Mouse (Mus musculus): ENCODE results near the gene Msantd1. TPM values are rescaled to one million over a fixed set of nuclear protein-coding genes. Genes with fewer than 3 reads are reported as not detected.

The Msantd1 gene
- polyA plus RNA-seq, 1 experiment from 2014 or later: 5.5 TPM

DNA sequence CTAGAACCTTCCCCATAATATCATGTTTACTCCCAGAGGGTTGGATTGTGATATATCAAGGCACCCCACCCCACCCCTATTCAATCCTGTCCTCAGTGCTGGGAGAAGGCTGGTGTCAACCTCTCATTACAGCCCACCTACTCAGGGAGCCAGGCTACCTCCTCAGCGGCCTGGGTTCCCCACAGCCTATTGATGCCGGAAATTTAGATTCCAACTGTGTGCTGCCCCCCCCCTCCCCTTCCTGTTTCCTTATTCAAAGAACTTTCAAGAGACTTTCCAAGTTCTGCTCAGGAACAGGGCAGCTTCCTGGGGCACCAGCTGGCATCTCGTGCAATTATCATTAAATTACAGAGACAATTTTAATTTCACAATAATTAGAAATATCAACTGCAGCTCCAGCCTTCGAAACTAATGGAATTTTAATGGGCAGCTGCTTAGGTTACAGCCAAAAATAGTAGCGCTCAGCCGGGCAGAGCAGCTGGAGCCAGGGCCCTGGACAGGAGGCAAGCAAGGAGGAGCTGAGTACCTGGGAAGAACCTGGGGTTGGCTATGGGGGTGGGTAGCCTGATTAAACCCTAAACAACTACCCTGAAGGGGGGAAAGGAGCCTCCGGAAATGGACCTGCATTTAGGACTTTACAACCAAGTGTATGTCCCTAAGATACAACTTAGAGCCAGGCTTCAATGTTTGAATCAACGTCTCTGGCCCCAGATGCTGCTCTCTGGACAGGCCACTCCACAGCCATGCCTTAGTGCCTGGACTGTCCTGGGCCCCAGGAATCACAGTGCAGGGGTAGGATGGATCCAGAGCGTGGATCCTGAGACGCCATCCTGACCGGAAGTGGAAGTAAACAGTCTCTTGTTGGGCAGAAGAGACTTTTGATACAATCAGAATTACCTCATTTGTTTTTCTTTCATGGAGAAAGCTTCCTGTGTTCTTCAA, 24.0 kb downstream of the Msantd1 start:
- no peak overlapping the region for H3K4me3 ChIP-seq (ENCODE audit: low read depth, low read length)
- DNase-seq (ENCODE audit: low spot score) (peak; percentile 34), ATAC-seq (no peak)
- no peaks in the 10 kb centered on the region for H3K9me3 ChIP-seq (replicated peaks; ENCODE audit: control insufficient read depth, low read length)
- H3K27me3 ChIP-seq (replicated peaks; ENCODE audit: control insufficient read depth, insufficient read depth, low read length): no peaks in the 10 kb centered on the region
- 50% methylated on average over 11 of the region's 11 CpGs for WGBS
- no peaks in the 10 kb centered on the region for H3K36me3 ChIP-seq (ENCODE audit: control insufficient read depth, insufficient read depth, low read length)
- H3K4me2 ChIP-seq (ENCODE audit: low read length): no peak overlapping the region
- no peaks in the 10 kb centered on the region for H3K4me1 ChIP-seq (ENCODE audit: control insufficient read depth, insufficient read depth, low read length)
- peak overlapping the region; percentile 52; the same call in 1 of the 2 replicates for H3K27ac ChIP-seq (ENCODE audit: low read depth, low read length)
- H3K9ac ChIP-seq (ENCODE audit: low read length): no peak overlapping the region

DNA sequence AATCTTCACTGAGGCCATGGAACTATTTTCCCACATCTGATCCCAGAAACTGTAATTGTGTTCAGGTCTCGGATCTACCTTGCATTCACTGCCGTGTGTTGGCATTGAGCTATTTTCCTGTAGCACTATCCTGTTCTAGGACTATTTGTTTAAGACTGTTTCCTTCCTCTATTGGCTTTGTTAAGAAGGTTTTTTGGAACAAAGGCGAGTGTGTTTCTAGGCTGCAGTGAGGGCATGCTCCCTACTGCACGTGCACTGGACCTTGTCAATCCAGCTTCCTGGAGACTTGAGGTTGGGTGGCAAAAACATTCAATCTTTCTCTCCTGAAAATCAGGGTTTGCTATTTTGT, 24.6 kb downstream of the Msantd1 start:
- H3K4me1 ChIP-seq (ENCODE audit: control insufficient read depth, insufficient read depth, low read length): no peaks in the 10 kb centered on the region
- H3K27ac ChIP-seq (ENCODE audit: low read depth, low read length): 0 out of 2 replicates have a peak overlapping the region, but pooled peaks have one; percentile 52
- H3K9ac ChIP-seq (ENCODE audit: low read length): no peak overlapping the region
- no peak for ATAC-seq
- WGBS: 25% methylated on average over 4 of the region's 4 CpGs
- H3K9me3 ChIP-seq (replicated peaks; ENCODE audit: control insufficient read depth, low read length): no peaks in the 10 kb centered on the region
- no peaks in the 10 kb centered on the region for H3K27me3 ChIP-seq (replicated peaks; ENCODE audit: control insufficient read depth, insufficient read depth, low read length)
- H3K36me3 ChIP-seq (ENCODE audit: control insufficient read depth, insufficient read depth, low read length): no peaks in the 10 kb centered on the region
- no peak for DNase-seq (ENCODE audit: low spot score)
- H3K4me3 ChIP-seq (ENCODE audit: low read depth, low read length): no peak overlapping the region
- no peak overlapping the region for H3K4me2 ChIP-seq (ENCODE audit: low read length)

DNA sequence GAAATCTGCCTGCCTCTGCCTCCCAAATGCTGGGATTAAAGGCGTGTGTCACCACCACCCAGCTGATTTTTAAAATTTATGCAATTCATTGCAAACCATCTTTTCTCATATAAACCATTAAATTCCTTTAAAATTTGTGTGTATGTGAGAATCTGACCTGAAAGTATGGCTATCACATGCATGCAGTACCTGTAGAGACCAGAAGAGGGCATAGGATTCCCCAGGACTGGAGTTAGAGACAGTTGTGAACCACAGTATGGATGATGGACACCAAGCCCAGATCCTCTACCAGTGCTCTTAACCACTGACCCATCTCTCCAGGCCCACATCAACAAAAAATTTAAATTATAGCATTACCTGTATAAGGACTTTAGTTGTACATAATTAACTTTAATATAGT, 25.6 kb downstream of the Msantd1 start:
- WGBS: 91% methylated on average over 1 of the region's 1 CpGs
- Histone ChIP-seq H3K4me2 (ENCODE audit: low read length) (no peak overlapping the region), H3K9ac (ENCODE audit: low read length) (no peak overlapping the region), H3K4me1 (ENCODE audit: control insufficient read depth, insufficient read depth, low read length) (no peaks in the 10 kb centered on the region), H3K36me3 (ENCODE audit: control insufficient read depth, insufficient read depth, low read length) (no peaks in the 10 kb centered on the region), H3K27me3 (replicated peaks; ENCODE audit: control insufficient read depth, insufficient read depth, low read length) (no peaks in the 10 kb centered on the region), H3K9me3 (replicated peaks; ENCODE audit: control insufficient read depth, low read length) (no peaks in the 10 kb centered on the region), H3K4me3 (ENCODE audit: low read depth, low read length) (no peak overlapping the region), H3K27ac (ENCODE audit: low read depth, low read length) (no peak overlapping the region)
- DNase-seq (ENCODE audit: low spot score): no peak
- ATAC-seq: no peak

DNA sequence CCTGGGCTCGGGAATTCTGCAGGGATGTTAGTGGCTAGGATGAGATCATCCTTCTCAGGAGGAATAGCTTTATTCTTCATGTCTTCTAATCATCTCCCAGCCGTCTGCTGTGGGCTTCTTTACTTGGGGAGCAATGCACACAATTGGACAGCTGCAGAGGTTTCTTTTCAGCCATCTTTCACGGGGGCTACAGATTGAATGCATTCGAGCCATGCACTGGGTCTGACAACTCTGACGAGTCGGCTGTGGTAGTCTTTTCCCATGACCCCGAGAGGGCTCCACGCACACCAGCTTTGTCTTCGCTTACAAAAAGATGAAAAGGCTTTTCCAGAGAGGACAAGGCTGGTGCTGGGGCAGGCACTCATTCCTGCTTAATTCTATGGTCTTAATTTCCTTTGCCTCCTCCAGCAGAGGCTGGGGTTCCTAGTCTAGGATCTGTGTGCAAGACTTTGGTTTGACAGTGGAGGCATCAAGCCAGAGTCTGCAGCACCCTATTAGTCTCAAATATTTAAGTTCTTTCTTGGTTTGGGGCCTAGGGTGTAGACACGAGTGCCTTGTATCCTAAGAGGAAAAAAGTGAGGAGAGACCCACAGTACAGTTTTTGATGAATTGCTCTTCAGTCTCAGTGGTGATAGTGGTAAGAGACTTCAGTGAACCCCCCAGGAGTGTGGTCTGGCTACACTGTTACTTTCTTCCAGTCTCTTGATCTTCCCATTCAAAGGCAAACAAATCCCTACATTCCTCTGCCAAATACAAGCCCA, 34.1 kb downstream of the Msantd1 start:
- DNase-seq (ENCODE audit: low spot score) (peak; percentile 49), ATAC-seq (peak; percentile 61)
- H3K4me3 ChIP-seq (ENCODE audit: low read depth, low read length): no peak overlapping the region
- H3K9ac ChIP-seq (ENCODE audit: low read length): no peak overlapping the region
- H3K4me1 ChIP-seq (ENCODE audit: control insufficient read depth, insufficient read depth, low read length): no peaks in the 10 kb centered on the region; the same call in 1 of the 2 replicates
- no peaks in the 10 kb centered on the region for H3K27me3 ChIP-seq (replicated peaks; ENCODE audit: control insufficient read depth, insufficient read depth, low read length)
- H3K4me2 ChIP-seq (ENCODE audit: low read length): no peak overlapping the region
- no peaks in the 10 kb centered on the region for H3K36me3 ChIP-seq (ENCODE audit: control insufficient read depth, insufficient read depth, low read length)
- H3K27ac ChIP-seq (ENCODE audit: low read depth, low read length): peak overlapping the region; percentile 40; the same call in 1 of the 2 replicates
- WGBS: 10% methylated on average over 10 of the region's 10 CpGs
- no peaks in the 10 kb centered on the region for H3K9me3 ChIP-seq (replicated peaks; ENCODE audit: control insufficient read depth, low read length)

DNA sequence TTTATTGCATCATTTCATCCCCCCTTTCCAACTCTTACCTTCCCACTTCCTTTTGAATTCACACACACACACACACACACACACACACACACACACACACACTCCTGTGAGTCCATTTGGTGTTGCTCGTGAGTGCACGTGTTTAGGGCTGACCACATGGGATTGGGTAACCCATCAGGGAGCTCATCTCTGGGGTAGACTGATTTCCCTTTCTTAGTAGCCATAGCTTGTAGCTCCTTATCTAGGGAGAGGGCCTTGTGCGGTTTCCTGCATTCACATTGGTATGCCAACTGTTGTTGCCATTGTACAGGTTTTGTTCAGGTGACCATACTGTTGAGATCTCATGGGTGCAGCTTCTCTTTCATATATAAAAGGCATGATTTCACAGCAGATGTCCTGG, 35.6 kb downstream of the Msantd1 start:
- no peaks in the 10 kb centered on the region for H3K9me3 ChIP-seq (replicated peaks; ENCODE audit: control insufficient read depth, low read length)
- no peak overlapping the region for H3K4me2 ChIP-seq (ENCODE audit: low read length)
- no peak overlapping the region for H3K4me3 ChIP-seq (ENCODE audit: low read depth, low read length)
- no peak overlapping the region for H3K9ac ChIP-seq (ENCODE audit: low read length)
- no peak for DNase-seq (ENCODE audit: low spot score)
- no peaks in the 10 kb centered on the region; the same call in 1 of the 2 replicates for H3K4me1 ChIP-seq (ENCODE audit: control insufficient read depth, insufficient read depth, low read length)
- H3K36me3 ChIP-seq (ENCODE audit: control insufficient read depth, insufficient read depth, low read length): no peaks in the 10 kb centered on the region
- ATAC-seq: no peak
- H3K27me3 ChIP-seq (replicated peaks; ENCODE audit: control insufficient read depth, insufficient read depth, low read length): no peaks in the 10 kb centered on the region
- no peak overlapping the region for H3K27ac ChIP-seq (ENCODE audit: low read depth, low read length)
- WGBS: 89% methylated on average over 3 of the region's 3 CpGs

DNA sequence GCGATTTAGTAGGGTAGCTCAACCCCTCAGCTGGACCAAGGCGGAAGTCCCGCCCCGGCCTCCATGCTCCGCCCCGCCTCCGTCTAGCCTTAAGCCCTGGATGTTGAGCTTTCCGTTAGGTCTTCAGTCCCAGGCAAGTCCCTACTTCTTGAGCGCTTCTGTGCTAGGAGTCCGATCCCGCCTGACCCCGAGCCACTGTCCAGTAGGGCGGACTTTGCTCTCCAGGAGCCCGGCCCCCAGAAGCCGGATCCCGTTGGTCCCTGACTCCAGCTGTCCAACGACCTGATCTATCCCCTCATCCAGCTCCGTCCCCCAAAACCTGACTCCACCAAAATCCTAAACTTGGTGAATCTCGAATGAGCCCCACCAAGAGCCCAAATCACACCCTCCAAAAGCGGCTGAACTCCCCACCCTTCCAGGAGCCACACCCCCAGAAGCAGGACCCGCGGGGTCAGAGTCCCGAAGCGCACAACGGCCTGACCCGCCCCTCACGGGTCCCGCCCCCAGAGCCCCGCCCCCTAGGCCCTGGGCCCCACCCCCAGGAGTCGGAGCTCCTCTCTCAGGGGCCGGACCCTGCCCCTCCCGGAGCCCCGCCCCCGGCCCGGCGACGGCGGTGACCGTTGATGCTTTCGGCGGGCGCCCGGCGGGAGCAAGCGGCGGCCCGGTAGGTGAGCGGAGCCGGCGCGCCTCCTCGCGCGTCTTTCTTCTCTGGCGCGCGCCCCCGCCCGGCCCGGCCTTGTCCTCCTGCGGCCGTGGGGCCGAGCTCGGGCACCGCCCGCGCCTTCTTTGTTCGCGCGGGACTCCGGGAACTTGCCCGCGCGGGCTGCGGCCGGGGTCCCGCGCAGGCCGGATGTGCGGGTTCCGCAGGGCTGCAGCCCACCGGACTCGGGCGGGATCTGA, 41.3 kb downstream of the Msantd1 start, which contains the start of gene Rgs12:
TSS of gene Rgs12 (plus strand) at position 585 of the 900 bp plus-strand sequence.
- H3K9me3 ChIP-seq (replicated peaks; ENCODE audit: control insufficient read depth, low read length): no peaks in the 10 kb centered on the region
- WGBS: under 1% methylated on average over 56 of the region's 84 CpGs
- peak within 1 kb of the TSS; percentile 89 for H3K27ac ChIP-seq (ENCODE audit: low read depth, low read length)
- peak within 1 kb of the TSS; percentile 80 for H3K4me2 ChIP-seq (ENCODE audit: low read length)
- DNase-seq (ENCODE audit: low spot score): peak; percentile 83
- H3K4me3 ChIP-seq (ENCODE audit: low read depth, low read length): peak within 1 kb of the TSS; percentile 94
- peak within 1 kb of the TSS; percentile 99 for H3K9ac ChIP-seq (ENCODE audit: low read length)
- H3K27me3 ChIP-seq (replicated peaks; ENCODE audit: control insufficient read depth, insufficient read depth, low read length): no peaks in the 10 kb centered on the region
- no peaks in the 10 kb centered on the region for H3K36me3 ChIP-seq (ENCODE audit: control insufficient read depth, insufficient read depth, low read length)
- H3K4me1 ChIP-seq (ENCODE audit: control insufficient read depth, insufficient read depth, low read length): peaks cover 21% of the 10 kb centered on the region
- ATAC-seq: peak; percentile 91

DNA sequence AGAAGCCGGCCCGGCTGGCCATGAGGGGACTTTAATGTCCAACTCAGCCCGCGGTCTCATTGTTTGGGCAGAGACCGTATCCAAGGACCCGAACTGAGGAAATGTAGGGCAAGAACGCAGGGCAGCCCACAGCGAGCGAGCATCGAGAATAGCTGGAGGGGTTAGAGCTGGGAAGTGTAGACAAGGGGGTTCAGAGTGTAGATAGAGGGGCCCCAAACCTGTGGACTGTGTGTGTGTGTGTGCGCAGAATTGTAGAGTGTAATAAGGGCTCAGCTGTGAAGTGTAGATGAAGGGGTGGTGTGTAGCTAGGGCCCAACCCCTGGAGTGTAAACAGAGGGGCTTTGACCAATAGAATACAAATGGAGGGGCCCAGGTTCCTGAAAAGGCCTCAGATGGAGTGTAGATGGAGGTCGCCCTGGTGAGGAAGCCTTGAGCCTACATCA, 42.0 kb downstream of the Msantd1 start:
- 1% methylated on average over 12 of the region's 12 CpGs for WGBS

DNA sequence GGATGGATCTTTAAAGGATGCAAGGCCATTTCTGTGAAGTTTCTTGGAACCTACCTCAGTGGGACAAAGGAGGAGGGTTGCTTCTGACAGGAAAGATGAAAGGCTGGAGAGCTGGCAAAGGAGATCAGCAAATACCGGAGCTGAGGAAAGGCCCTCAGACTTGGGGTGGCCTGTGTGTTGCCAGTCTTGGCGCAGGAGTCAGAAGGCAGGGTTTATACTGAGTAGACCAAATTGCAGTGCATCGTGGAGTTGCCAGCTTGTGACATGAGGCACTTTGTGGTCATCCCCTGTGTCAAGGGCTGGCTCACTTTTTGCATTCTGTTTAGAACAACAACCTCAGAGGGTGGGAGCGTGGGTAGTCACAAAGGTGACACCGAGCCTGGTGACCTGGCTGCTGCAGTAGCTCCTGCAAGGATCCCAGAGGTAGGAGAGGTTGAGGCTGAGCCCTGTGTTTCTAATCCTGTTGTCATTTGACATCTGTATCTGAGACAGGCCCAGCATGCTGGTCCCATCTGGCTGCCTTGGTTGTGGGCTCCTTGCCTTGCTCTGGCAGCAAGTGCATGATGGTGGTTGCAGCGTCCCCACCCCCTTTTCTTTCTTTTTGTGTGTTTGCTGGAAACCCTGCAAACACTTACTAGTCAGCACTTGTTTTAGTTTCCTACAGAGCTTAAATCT, 42.8 kb downstream of the Msantd1 start:
- Histone ChIP-seq H3K9me3 (replicated peaks; ENCODE audit: control insufficient read depth, low read length) (no peaks in the 10 kb centered on the region), H3K4me1 (ENCODE audit: control insufficient read depth, insufficient read depth, low read length) (peaks cover 27% of the 10 kb centered on the region), H3K4me3 (ENCODE audit: low read depth, low read length) (peak overlapping the region; percentile 94), H3K27me3 (replicated peaks; ENCODE audit: control insufficient read depth, insufficient read depth, low read length) (no peaks in the 10 kb centered on the region), H3K36me3 (ENCODE audit: control insufficient read depth, insufficient read depth, low read length) (no peaks in the 10 kb centered on the region), H3K9ac (ENCODE audit: low read length) (peak overlapping the region; percentile 99), H3K27ac (ENCODE audit: low read depth, low read length) (peak overlapping the region; percentile 89), H3K4me2 (ENCODE audit: low read length) (peak overlapping the region; percentile 80)
- DNase-seq (ENCODE audit: low spot score): peak; percentile 53
- WGBS: 70% methylated on average over 6 of the region's 6 CpGs
- ATAC-seq: no peak

More for the DNA sequence above, 42.0 kb downstream of the Msantd1 start:
- Histone ChIP-seq H3K9me3 (replicated peaks; ENCODE audit: control insufficient read depth, low read length) (no peaks in the 10 kb centered on the region), H3K36me3 (ENCODE audit: control insufficient read depth, insufficient read depth, low read length) (no peaks in the 10 kb centered on the region), H3K27ac (ENCODE audit: low read depth, low read length) (peak overlapping the region; percentile 89), H3K4me3 (ENCODE audit: low read depth, low read length) (peak overlapping the region; percentile 94), H3K27me3 (replicated peaks; ENCODE audit: control insufficient read depth, insufficient read depth, low read length) (no peaks in the 10 kb centered on the region), H3K9ac (ENCODE audit: low read length) (peak overlapping the region; percentile 99), H3K4me2 (ENCODE audit: low read length) (peak overlapping the region; percentile 80), H3K4me1 (ENCODE audit: control insufficient read depth, insufficient read depth, low read length) (peaks cover 21% of the 10 kb centered on the region)
- DNase-seq (ENCODE audit: low spot score) (peak; percentile 41), ATAC-seq (peak; percentile 52)

Measured in forebrain, embryonic 14.5 days (tissue).